Mouse (Mus musculus) thymus, adult 2 months (tissue): Measurements from ENCODE around the gene Wdfy1.

Experiments used
- CTCF ChIP-seq: fragments of 200-500 bp; IDR thresholded peaks from 2 replicates; pipeline ENCODE4 v1.5.1; 2012; ENCODE audit warnings: mild to moderate bottlenecking, control low read depth, low read length, moderate library complexity, borderline replicate concordance; ENCODE audit not compliant: control insufficient read depth, poor library complexity, insufficient read depth; ENCODE audit errors: extremely low read depth
- POLR2A ChIP-seq: fragments of 200-500 bp; IDR thresholded peaks from 2 replicates; pipeline ENCODE4 v1.6.1; 2012; ENCODE audit warnings: mild to moderate bottlenecking, low read length, control low read depth, moderate library complexity; ENCODE audit not compliant: control insufficient read depth, poor library complexity, insufficient read depth; ENCODE audit errors: extremely low read depth

DNA sequence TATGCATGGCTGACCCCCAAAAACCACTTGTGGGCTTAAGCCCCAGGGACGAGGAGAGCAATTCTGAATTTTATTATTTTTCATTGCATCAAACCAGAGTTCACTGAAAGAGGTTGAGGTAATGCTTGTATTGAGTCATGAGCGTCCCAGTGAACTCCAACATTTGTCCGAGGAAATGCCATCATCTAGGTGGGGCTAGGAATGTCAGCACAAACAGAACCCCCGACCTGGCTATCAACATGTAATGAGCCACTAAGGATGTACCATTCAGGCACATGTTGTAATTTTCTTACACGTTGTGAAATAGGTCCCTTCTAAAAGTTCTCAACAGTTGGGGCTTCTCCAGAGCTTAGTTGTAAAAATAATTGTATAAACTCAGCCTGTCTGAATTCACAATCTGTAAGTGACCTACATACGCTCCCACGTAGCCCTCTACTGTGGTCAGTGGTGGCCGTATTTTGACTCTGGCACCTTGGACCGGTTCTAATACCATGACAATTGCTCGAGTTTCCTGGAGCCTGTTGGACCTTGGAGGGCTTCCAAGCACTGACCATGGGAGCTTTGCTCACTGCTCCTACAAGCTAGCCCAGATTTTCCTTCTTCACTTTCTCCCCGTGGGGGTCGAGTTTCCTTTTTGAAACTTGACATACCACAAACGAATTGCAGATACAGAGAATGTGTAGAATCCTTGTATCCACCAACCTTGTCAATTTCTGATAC, 47.0 kb upstream of the Wdfy1 start:
- no peak for TF ChIP-seq CTCF
- TF ChIP-seq POLR2A, result no peak
